Mouse (Mus musculus): ENCODE data around the gene Tmed6. TPM values are rescaled to one million over a fixed set of nuclear protein-coding genes. Genes with fewer than 3 reads are reported as not detected.

Tmed6 gene
- not detected in 2 replicates for polyA plus RNA-seq (2014; fragmentation: Nextera tagmentation; extraction: Ambion mirVana)

- Histone ChIP-seq H3K27me3 (ENCODE audit: control insufficient read depth, insufficient read depth, low read length) (no peaks in the 10 kb centered on the region), H3K36me3 (ENCODE audit: control insufficient read depth, insufficient read depth, low read length) (no peaks in the 10 kb centered on the region), H3K9me3 (ENCODE audit: control insufficient read depth, low read length) (no peaks in the 10 kb centered on the region), H3K9ac (ENCODE audit: low read length) (no peak within 1 kb of the TSS), H3K27ac (replicated peaks; ENCODE audit: low read depth, low read length) (no peak within 1 kb of the TSS), H3K4me1 (ENCODE audit: control insufficient read depth, insufficient read depth, low read length) (no peaks in the 10 kb centered on the region), H3K4me2 (ENCODE audit: low read depth, severe bottlenecking) (no peak within 1 kb of the TSS), H3K4me3 (ENCODE audit: low read depth, low read length) (no peak within 1 kb of the TSS)
- DNase-seq (ENCODE audit: low spot score) (no peak), ATAC-seq (ENCODE audit: insufficient number of reproducible peaks, low FRiP score, low TSS enrichment, low read depth) (no peak)
- 63% methylated on average over 17 of the region's 17 CpGs for WGBS
Observed at GRCm38 (mm10) chr8:107065511-107066496, at the start of gene Tmed6. Gene Tmed6, minus strand, starts transcription at chr8:107065644.

- Histone ChIP-seq H3K4me1 (ENCODE audit: control insufficient read depth, insufficient read depth, low read length) (peaks cover 6% of the 10 kb centered on the region; the same call in 1 of the 2 replicates), H3K27ac (replicated peaks; ENCODE audit: low read depth, low read length) (no peak overlapping the region), H3K36me3 (ENCODE audit: control insufficient read depth, insufficient read depth, low read length) (no peaks in the 10 kb centered on the region), H3K27me3 (ENCODE audit: control insufficient read depth, insufficient read depth, low read length) (no peaks in the 10 kb centered on the region), H3K4me2 (ENCODE audit: low read depth, severe bottlenecking) (no peak overlapping the region), H3K9me3 (ENCODE audit: control insufficient read depth, low read length) (no peaks in the 10 kb centered on the region), H3K4me3 (ENCODE audit: low read depth, low read length) (no peak overlapping the region), H3K9ac (ENCODE audit: low read length) (no peak overlapping the region)
- WGBS, result 60% methylated on average over 10 of the region's 10 CpGs
- no peak for ATAC-seq (ENCODE audit: insufficient number of reproducible peaks, low FRiP score, low TSS enrichment, low read depth)
- DNase-seq (ENCODE audit: low spot score), result no peak
Observed at GRCm38 (mm10) chr8:107115008-107115320, 49.5 kb upstream of the Tmed6 start.

- peaks cover 6% of the 10 kb centered on the region; the same call in 1 of the 2 replicates for H3K4me1 ChIP-seq (ENCODE audit: control insufficient read depth, insufficient read depth, low read length)
- DNase-seq (ENCODE audit: low spot score), result no peak
Observed at GRCm38 (mm10) chr8:107114150-107115007, 48.9 kb upstream of the Tmed6 start.

GRCm38 (mm10) chr8:107113209-107113608, 47.8 kb upstream of the Tmed6 start:
- ATAC-seq (ENCODE audit: insufficient number of reproducible peaks, low FRiP score, low TSS enrichment, low read depth) (no peak), DNase-seq (ENCODE audit: low spot score) (no peak)
- H3K4me3 ChIP-seq (ENCODE audit: low read depth, low read length), result no peak overlapping the region
- no peak overlapping the region for H3K4me2 ChIP-seq (ENCODE audit: low read depth, severe bottlenecking)
- no peak overlapping the region for H3K9ac ChIP-seq (ENCODE audit: low read length)
- H3K27ac ChIP-seq (replicated peaks; ENCODE audit: low read depth, low read length), result 0 out of 2 replicates have a peak overlapping the region, but pooled peaks have one; percentile 8
- no peaks in the 10 kb centered on the region for H3K27me3 ChIP-seq (ENCODE audit: control insufficient read depth, insufficient read depth, low read length)
- no peaks in the 10 kb centered on the region for H3K9me3 ChIP-seq (ENCODE audit: control insufficient read depth, low read length)
- WGBS, result 41% methylated on average over 4 of the region's 4 CpGs
- H3K4me1 ChIP-seq (ENCODE audit: control insufficient read depth, insufficient read depth, low read length), result peaks cover 3% of the 10 kb centered on the region; the same call in 1 of the 2 replicates
- no peaks in the 10 kb centered on the region for H3K36me3 ChIP-seq (ENCODE audit: control insufficient read depth, insufficient read depth, low read length)

More at GRCm38 (mm10) chr8:107114150-107115007, 48.9 kb upstream of the Tmed6 start:
- no peak for ATAC-seq (ENCODE audit: insufficient number of reproducible peaks, low FRiP score, low TSS enrichment, low read depth)
- Histone ChIP-seq H3K9me3 (ENCODE audit: control insufficient read depth, low read length) (no peaks in the 10 kb centered on the region), H3K9ac (ENCODE audit: low read length) (no peak overlapping the region), H3K4me3 (ENCODE audit: low read depth, low read length) (no peak overlapping the region), H3K4me2 (ENCODE audit: low read depth, severe bottlenecking) (no peak overlapping the region), H3K36me3 (ENCODE audit: control insufficient read depth, insufficient read depth, low read length) (no peaks in the 10 kb centered on the region), H3K27ac (replicated peaks; ENCODE audit: low read depth, low read length) (no peak overlapping the region; the same call in 1 of the 2 replicates), H3K27me3 (ENCODE audit: control insufficient read depth, insufficient read depth, low read length) (no peaks in the 10 kb centered on the region)
- 44% methylated on average over 19 of the region's 19 CpGs for WGBS

DNA sequence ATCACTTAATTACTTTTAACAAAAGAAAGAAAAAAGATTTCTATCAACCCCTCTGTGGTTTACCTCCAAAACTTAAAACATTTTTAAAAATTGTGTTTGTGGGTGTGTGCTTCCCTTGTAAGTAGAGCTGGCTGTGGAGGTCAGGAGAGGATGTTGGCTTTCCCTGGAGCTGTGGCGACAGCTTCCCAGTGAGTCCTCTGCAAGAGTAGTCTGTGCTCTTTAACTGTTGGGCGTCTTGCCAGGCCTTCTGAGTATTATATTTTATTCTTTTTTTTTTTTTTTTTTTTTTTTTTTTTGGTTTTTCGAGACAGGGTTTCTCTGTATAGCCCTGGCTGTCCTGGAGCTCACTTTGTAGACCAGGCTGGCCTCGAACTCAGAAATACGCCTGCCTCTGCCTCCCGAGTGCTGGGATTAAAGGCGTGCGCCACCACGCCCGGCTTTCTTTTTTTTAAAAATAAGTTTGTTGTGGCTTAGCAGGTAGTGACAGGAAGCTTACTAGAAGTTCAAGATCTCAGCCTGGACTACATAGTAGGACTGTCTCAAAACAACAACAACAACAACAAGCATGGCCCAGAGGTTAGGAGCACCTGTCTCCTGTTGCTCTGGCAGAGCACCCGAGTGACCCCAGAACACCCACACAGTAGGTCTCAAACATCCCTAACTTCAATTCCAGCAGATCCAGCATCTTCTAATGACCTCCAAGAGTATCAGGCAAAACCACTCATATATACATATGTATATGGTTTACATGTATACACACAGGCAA, 46.1 kb upstream of the Tmed6 start:
- Histone ChIP-seq H3K4me3 (ENCODE audit: low read depth, low read length) (no peak overlapping the region), H3K27me3 (ENCODE audit: control insufficient read depth, insufficient read depth, low read length) (no peaks in the 10 kb centered on the region), H3K9me3 (ENCODE audit: control insufficient read depth, low read length) (no peaks in the 10 kb centered on the region), H3K27ac (replicated peaks; ENCODE audit: low read depth, low read length) (no peak overlapping the region), H3K4me1 (ENCODE audit: control insufficient read depth, insufficient read depth, low read length) (peaks cover 3% of the 10 kb centered on the region; the same call in 1 of the 2 replicates), H3K9ac (ENCODE audit: low read length) (no peak overlapping the region), H3K36me3 (ENCODE audit: control insufficient read depth, insufficient read depth, low read length) (no peaks in the 10 kb centered on the region), H3K4me2 (ENCODE audit: low read depth, severe bottlenecking) (no peak overlapping the region)
- WGBS, result 90% methylated on average over 9 of the region's 11 CpGs
- DNase-seq (ENCODE audit: low spot score) (no peak), ATAC-seq (ENCODE audit: insufficient number of reproducible peaks, low FRiP score, low TSS enrichment, low read depth) (no peak)

DNA sequence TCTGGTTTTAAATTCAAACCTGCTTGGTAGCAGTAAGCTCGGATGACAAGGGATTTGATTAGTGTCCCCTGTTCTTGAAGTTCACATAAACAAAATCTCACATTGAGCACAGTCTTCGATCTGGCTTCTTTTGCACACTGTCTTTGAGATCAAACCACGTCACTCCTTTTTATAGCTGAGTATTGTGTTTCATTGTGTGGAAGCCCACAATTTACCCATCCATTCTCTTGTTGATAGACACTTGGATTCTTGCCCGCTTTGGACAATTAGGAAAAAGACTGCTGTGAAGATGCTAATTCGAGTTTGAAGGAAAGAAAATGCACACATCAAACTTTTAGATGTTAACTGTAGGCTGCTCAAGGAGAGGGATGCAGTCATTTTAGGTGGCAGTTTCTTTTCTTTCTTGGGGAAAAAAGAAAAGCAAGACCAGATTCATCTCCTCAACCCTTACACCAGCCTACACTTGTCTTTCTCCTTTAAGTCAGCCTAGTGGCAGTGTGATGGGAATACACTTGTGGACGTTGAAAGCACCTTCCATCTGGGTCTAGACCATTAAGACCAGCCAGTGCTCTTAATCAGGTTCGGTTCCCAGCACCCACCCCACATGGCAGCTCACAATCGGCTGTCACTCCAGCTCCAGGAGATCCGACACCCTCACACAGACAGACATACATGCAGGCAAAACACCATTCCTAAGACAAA, 45.3 kb upstream of the Tmed6 start:
- Histone ChIP-seq H3K9me3 (ENCODE audit: control insufficient read depth, low read length) (no peaks in the 10 kb centered on the region), H3K27me3 (ENCODE audit: control insufficient read depth, insufficient read depth, low read length) (no peaks in the 10 kb centered on the region), H3K4me3 (ENCODE audit: low read depth, low read length) (no peak overlapping the region), H3K4me1 (ENCODE audit: control insufficient read depth, insufficient read depth, low read length) (peaks cover 3% of the 10 kb centered on the region; the same call in 1 of the 2 replicates), H3K9ac (ENCODE audit: low read length) (no peak overlapping the region), H3K27ac (replicated peaks; ENCODE audit: low read depth, low read length) (no peak overlapping the region), H3K4me2 (ENCODE audit: low read depth, severe bottlenecking) (no peak overlapping the region), H3K36me3 (ENCODE audit: control insufficient read depth, insufficient read depth, low read length) (no peaks in the 10 kb centered on the region)
- no peak for DNase-seq (ENCODE audit: low spot score)
- 81% methylated on average over 9 of the region's 9 CpGs for WGBS
- ATAC-seq (ENCODE audit: insufficient number of reproducible peaks, low FRiP score, low TSS enrichment, low read depth), result no peak

- H3K4me2 ChIP-seq (ENCODE audit: low read depth, severe bottlenecking), result no peak overlapping the region
- no peak for DNase-seq (ENCODE audit: low spot score)
- ATAC-seq (ENCODE audit: insufficient number of reproducible peaks, low FRiP score, low TSS enrichment, low read depth), result no peak
- WGBS, result 81% methylated on average over 5 of the region's 5 CpGs
- H3K9me3 ChIP-seq (ENCODE audit: control insufficient read depth, low read length), result no peaks in the 10 kb centered on the region
- no peaks in the 10 kb centered on the region for H3K36me3 ChIP-seq (ENCODE audit: control insufficient read depth, insufficient read depth, low read length)
- peaks cover 3% of the 10 kb centered on the region; the same call in 1 of the 2 replicates for H3K4me1 ChIP-seq (ENCODE audit: control insufficient read depth, insufficient read depth, low read length)
- H3K4me3 ChIP-seq (ENCODE audit: low read depth, low read length), result no peak overlapping the region
- no peaks in the 10 kb centered on the region for H3K27me3 ChIP-seq (ENCODE audit: control insufficient read depth, insufficient read depth, low read length)
- no peak overlapping the region for H3K9ac ChIP-seq (ENCODE audit: low read length)
- no peak overlapping the region for H3K27ac ChIP-seq (replicated peaks; ENCODE audit: low read depth, low read length)
Observed at GRCm38 (mm10) chr8:107109816-107110435, 44.5 kb upstream of the Tmed6 start.
